27 mouse cellular contexts compared by ENCODE assay signal in genomic region chr2:113548591-113549234, GRCm38 (mm10).
A peak's percentile ranks its signal among the peaks of the same experiment; 100 is the strongest.
DNase-seq lines count a peak whose midpoint lies in the region; ATAC-seq and TF ChIP-seq lines count a peak whose summit lies in the region.
"Had no signal": no experiment of that assay in that cellular context is flagged by ENCODE, and none has a peak within 500 bp of the region (broad histone marks: within the 10 kb centered on the region; RNA-seq: fewer than 3 reads in every experiment).

No protein-coding gene starts in this region.

- H3K36me3 ChIP-seq in myocyte (ENCODE audit: control insufficient read depth, insufficient read depth) = no peaks in the 10 kb centered on the region
- H3K36me3 ChIP-seq in forebrain, embryonic 15.5 days = no peaks in the 10 kb centered on the region
- H3K36me3 ChIP-seq: G1E; hindbrain, embryonic 10.5 days; limb, embryonic 13.5 days; liver, embryonic 13.5 days; midbrain, embryonic 12.5 days; stomach, embryonic 15.5 days had no signal

- DNase-seq in embryo, embryonic 11 days = peak; percentile 23
- no peak for DNase-seq in embryo, embryonic 10 days (ENCODE audit: low spot score)
- peak; percentile 65 for DNase-seq in brain, adult 2 months (ENCODE audit: low read depth, low spot score)
- DNase-seq in cerebellum, adult 9-11 months = peak; percentile 39
- DNase-seq in right cerebral cortex, postnatal 36 days (ENCODE audit: low spot score in 2 of 2) = no peak
- DNase-seq in heart, postnatal 36 days = no peak
- DNase-seq: adrenal gland, adult 8-10 months; B cell, adult 2 months; heart, adult 11 months; kidney, postnatal 4 days; layer of hippocampus, adult 9-11 months; liver, embryonic 13.5 days; lung, adult 2 months; lung, postnatal 14 days; right cerebral cortex, postnatal 4 days; thymus, postnatal 36 days had no signal

- H3K4me3 ChIP-seq in myocyte = no peak overlapping the region
- no peak overlapping the region for H3K4me3 ChIP-seq in forebrain, embryonic 15.5 days
- H3K4me3 ChIP-seq: hindbrain, embryonic 10.5 days; limb, embryonic 13.5 days; liver, embryonic 13.5 days; midbrain, embryonic 12.5 days; stomach, embryonic 15.5 days had no signal

- TF ChIP-seq POLR2A in myocyte (IDR thresholded peaks at IDR 0.05; ENCODE audit: insufficient read length, low read depth) = no peak

- H3K4me1 ChIP-seq in forebrain, embryonic 15.5 days = no peaks in the 10 kb centered on the region; the same call in 1 of the 2 replicates
- H3K4me1 ChIP-seq: hindbrain, embryonic 10.5 days; limb, embryonic 13.5 days; liver, embryonic 13.5 days; midbrain, embryonic 12.5 days; stomach, embryonic 15.5 days had no signal

- no peaks in the 10 kb centered on the region for H3K79me2 ChIP-seq in myocyte (ENCODE audit: control insufficient read depth, insufficient read depth)

- no peaks in the 10 kb centered on the region for H3K27me3 ChIP-seq in myocyte (ENCODE audit: control insufficient read depth, insufficient read depth, insufficient read length)
- H3K27me3 ChIP-seq in forebrain, embryonic 15.5 days = no peaks in the 10 kb centered on the region
- H3K27me3 ChIP-seq: CH12.LX; limb, embryonic 13.5 days; liver, embryonic 13.5 days; midbrain, embryonic 12.5 days; stomach, embryonic 15.5 days had no signal

- H3ac ChIP-seq in myocyte (ENCODE audit: control insufficient read depth, insufficient read length) = no peak overlapping the region

- ATAC-seq in forebrain, embryonic 15.5 days (replicated peaks) = no peak
- ATAC-seq: activated CD4-positive, CD25-positive, alpha-beta regulatory T cell, adult 4 months; intestine, postnatal 0 days had no signal

- intact Hi-C loops in heart, postnatal 36 days (cut with DNase I) = no loop called here

- H3K9ac ChIP-seq in forebrain, embryonic 15.5 days (replicated peaks) = no peak overlapping the region
- H3K9ac ChIP-seq: limb, embryonic 13.5 days; liver, embryonic 13.5 days; midbrain, embryonic 12.5 days; stomach, embryonic 15.5 days had no signal

- H3K27ac ChIP-seq in forebrain, embryonic 15.5 days (replicated peaks) = no peak overlapping the region
- H3K27ac ChIP-seq: hindbrain, embryonic 10.5 days; limb, embryonic 13.5 days; liver, embryonic 13.5 days; midbrain, embryonic 12.5 days; stomach, embryonic 15.5 days had no signal

- no peaks in the 10 kb centered on the region for H3K9me3 ChIP-seq in forebrain, embryonic 15.5 days
- H3K9me3 ChIP-seq: hindbrain, embryonic 10.5 days; limb, embryonic 13.5 days; liver, embryonic 13.5 days; midbrain, embryonic 12.5 days; stomach, embryonic 15.5 days had no signal

- WGBS in forebrain, embryonic 15.5 days = 82% methylated on average over 8 of the region's 8 CpGs

- peak overlapping the region; percentile 26 for H3K4me2 ChIP-seq in myocyte (ENCODE audit: low read depth)
- no peak overlapping the region for H3K4me2 ChIP-seq in forebrain, embryonic 15.5 days (replicated peaks)
- H3K4me2 ChIP-seq: heart, embryonic 11.5 days; limb, embryonic 13.5 days; liver, embryonic 13.5 days; midbrain, embryonic 12.5 days; stomach, embryonic 15.5 days had no signal

TF ChIP-seq in myocyte, 11 proteins besides CTCF, POLR2A, EP300 and RAD21:
- TF ChIP-seq TCF3 (IDR thresholded peaks at IDR 0.05; ENCODE audit: insufficient read length, low read depth) (no peak), MYOD1 (IDR thresholded peaks at IDR 0.05; ENCODE audit: control insufficient read depth in 1 of 3, insufficient read length in 2 of 3, low read depth in 2 of 3) (no peak), REST (IDR thresholded peaks at IDR 0.05; ENCODE audit: insufficient read depth, insufficient read length) (no peak), MYOG (IDR thresholded peaks at IDR 0.05; ENCODE audit: control insufficient read depth in 1 of 3, insufficient read depth in 1 of 3, insufficient read length in 2 of 3, low read depth in 2 of 3) (no peak), E2F4 (IDR thresholded peaks at IDR 0.05; ENCODE audit: insufficient read depth) (no peak), USF1 (IDR thresholded peaks at IDR 0.05; ENCODE audit: low read depth) (no peak), CEBPB (IDR thresholded peaks at IDR 0.05; ENCODE audit: insufficient read depth, poor library complexity, severe bottlenecking) (no peak), POLR2AphosphoS2 (IDR thresholded peaks at IDR 0.05; ENCODE audit: insufficient read length, low read depth) (no peak), MAX (IDR thresholded peaks at IDR 0.05; ENCODE audit: low read depth) (no peak), TCF12 (IDR thresholded peaks at IDR 0.05; ENCODE audit: insufficient read depth, poor library complexity, severe bottlenecking) (no peak), SRF (IDR thresholded peaks at IDR 0.05; ENCODE audit: control insufficient read depth, insufficient read length, low read depth) (no peak)

Comparison
In these comparisons a context has a peak if more than half of its experiments do, and no peak if none do; other contexts are left out.
1. DNase-seq: peak in embryo, embryonic 11 days (single experiment), brain, adult 2 months (single experiment) and cerebellum, adult 9-11 months (single experiment); none in embryo, embryonic 10 days (single experiment), right cerebral cortex, postnatal 36 days (0 of 2) and heart, postnatal 36 days (0 of 2).